Mouse (Mus musculus): Measurements from ENCODE around the gene Timp3. TPM values are rescaled to one million over a fixed set of nuclear protein-coding genes. Genes with fewer than 3 reads are reported as not detected.
A peak's percentile ranks its signal among the peaks of the same experiment; 100 is the strongest.

The Timp3 gene
- total RNA-seq, 2 experiments from 2014 or later = 90.4 to 99.7 TPM

GRCm38 (mm10) chr10:86296111-86296510 is 4.1 kb upstream of the Timp3 start:
- peak; percentile 61 to 77 for DNase-seq (ENCODE audit: low spot score in 2 of 2)

- no peak for DNase-seq (ENCODE audit: low spot score in 2 of 2)
Measured at GRCm38 (mm10) chr10:86297307-86297706, 2.9 kb upstream of the Timp3 start.

GRCm38 (mm10) chr10:86298326-86298725 is 1.8 kb upstream of the Timp3 start:
- no peak for DNase-seq (ENCODE audit: low spot score in 2 of 2)

GRCm38 (mm10) chr10:86299795-86300194 is 377 bp upstream of the Timp3 start:
- no peak for DNase-seq (ENCODE audit: low spot score in 2 of 2)

GRCm38 (mm10) chr10:86301117-86301490 is 932 bp downstream of the Timp3 start:
- no peak for DNase-seq (ENCODE audit: low spot score in 2 of 2)

GRCm38 (mm10) chr10:86301593-86302317 is 1.6 kb downstream of the Timp3 start:
- no peak for DNase-seq (ENCODE audit: low spot score in 2 of 2)

- no peak for DNase-seq (ENCODE audit: low spot score in 2 of 2)
Measured at GRCm38 (mm10) chr10:86302318-86302648, 2.1 kb downstream of the Timp3 start.

- peak; percentile 42 to 74 for DNase-seq (ENCODE audit: low spot score in 2 of 2)
Measured at GRCm38 (mm10) chr10:86302761-86303494, 2.8 kb downstream of the Timp3 start.

- DNase-seq (ENCODE audit: low spot score in 2 of 2) = no peak
Measured at GRCm38 (mm10) chr10:86303495-86303876, 3.3 kb downstream of the Timp3 start.

GRCm38 (mm10) chr10:86304583-86304982 is 4.4 kb downstream of the Timp3 start:
- no peak for DNase-seq (ENCODE audit: low spot score in 2 of 2)

GRCm38 (mm10) chr10:86307235-86307634 is 7.1 kb downstream of the Timp3 start:
- no peak for DNase-seq (ENCODE audit: low spot score in 2 of 2)

- no peak for DNase-seq (ENCODE audit: low spot score in 2 of 2)
Measured at GRCm38 (mm10) chr10:86310527-86310926, 10.4 kb downstream of the Timp3 start.

GRCm38 (mm10) chr10:86312976-86313375 is 12.8 kb downstream of the Timp3 start:
- no peak for DNase-seq (ENCODE audit: low spot score in 2 of 2)

- no peak for DNase-seq (ENCODE audit: low spot score in 2 of 2)
Measured at GRCm38 (mm10) chr10:86313448-86313847, 13.3 kb downstream of the Timp3 start.

- no peak for DNase-seq (ENCODE audit: low spot score in 2 of 2)
Measured at GRCm38 (mm10) chr10:86315513-86315912, 15.3 kb downstream of the Timp3 start.

GRCm38 (mm10) chr10:86317633-86318032 is 17.5 kb downstream of the Timp3 start:
- no peak for DNase-seq (ENCODE audit: low spot score in 2 of 2)

GRCm38 (mm10) chr10:86318552-86319140 is 18.5 kb downstream of the Timp3 start:
- no peak for DNase-seq (ENCODE audit: low spot score in 2 of 2)

GRCm38 (mm10) chr10:86319526-86319925 is 19.4 kb downstream of the Timp3 start:
- DNase-seq (ENCODE audit: low spot score in 2 of 2) = no peak

- DNase-seq (ENCODE audit: low spot score in 2 of 2) = no peak
Measured at GRCm38 (mm10) chr10:86320204-86320603, 20.0 kb downstream of the Timp3 start.

- peak in 1 of 2 experiments; percentile 47 for DNase-seq (ENCODE audit: low spot score in 2 of 2)
Measured at GRCm38 (mm10) chr10:86321194-86321593, 21.0 kb downstream of the Timp3 start.

GRCm38 (mm10) chr10:86322006-86322405 is 21.8 kb downstream of the Timp3 start:
- DNase-seq (ENCODE audit: low spot score in 2 of 2) = no peak

GRCm38 (mm10) chr10:86323275-86323994 is 23.3 kb downstream of the Timp3 start:
- DNase-seq (ENCODE audit: low spot score in 2 of 2) = no peak
